Mouse (Mus musculus) kidney, postnatal 10 days (tissue): Measurements from ENCODE around the gene Slc24a3.

ENCODE experiments used
- DNase-seq: peaks from one replicate; pipeline ENCODE4 v3.0.0; 2021; ENCODE audit warnings: mixed read lengths

The Slc24a3 gene

GRCm38 (mm10) chr2:145457106-145457747 is 289.7 kb downstream of the Slc24a3 start:
- DNase-seq: no peak

- DNase-seq: no peak
Measured at GRCm38 (mm10) chr2:145460854-145461423, 293.4 kb downstream of the Slc24a3 start.

DNA sequence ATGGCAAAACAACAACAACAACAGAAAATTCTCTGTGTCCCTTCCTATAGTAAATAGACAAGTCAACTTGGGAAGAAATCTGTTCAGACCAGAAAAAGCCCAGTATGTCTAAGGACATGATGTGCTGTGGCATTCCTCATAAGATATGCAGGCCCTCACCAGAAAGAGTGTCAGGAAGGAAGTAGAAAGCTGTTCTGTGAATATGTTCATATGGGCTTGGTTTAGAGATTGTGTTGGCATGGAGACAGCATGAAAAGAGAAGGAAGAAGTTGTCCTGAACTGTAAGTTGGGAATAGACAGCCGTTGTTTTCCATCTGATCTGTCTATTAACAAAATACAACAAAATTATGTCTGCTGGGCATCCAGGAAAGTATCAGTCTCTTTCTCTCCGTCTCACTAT is 294.7 kb downstream of the Slc24a3 start:
- no peak for DNase-seq

GRCm38 (mm10) chr2:145468701-145469325 is 301.3 kb downstream of the Slc24a3 start:
- no peak for DNase-seq

- no peak for DNase-seq
Measured at GRCm38 (mm10) chr2:145477484-145477883, 309.9 kb downstream of the Slc24a3 start.

DNA sequence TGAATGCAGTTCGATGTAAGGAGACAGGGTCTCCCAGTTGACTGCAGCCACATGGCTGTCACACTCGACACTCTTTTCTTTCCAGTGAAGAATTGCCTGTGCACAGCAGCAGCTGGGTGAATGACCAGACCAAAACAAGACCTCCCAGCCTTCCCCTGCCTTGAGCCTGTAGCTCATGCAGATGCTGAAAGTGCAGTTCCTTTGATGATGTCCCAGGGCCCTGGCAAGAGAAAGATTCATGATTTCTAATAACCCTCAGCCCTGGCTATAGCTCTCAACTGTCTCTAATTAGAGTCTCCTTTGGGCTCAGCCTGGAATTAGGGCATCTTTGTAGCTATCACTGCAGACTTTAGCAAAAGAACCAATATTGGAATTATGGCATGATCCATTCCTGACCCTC is 312.1 kb downstream of the Slc24a3 start:
- no peak for DNase-seq

DNA sequence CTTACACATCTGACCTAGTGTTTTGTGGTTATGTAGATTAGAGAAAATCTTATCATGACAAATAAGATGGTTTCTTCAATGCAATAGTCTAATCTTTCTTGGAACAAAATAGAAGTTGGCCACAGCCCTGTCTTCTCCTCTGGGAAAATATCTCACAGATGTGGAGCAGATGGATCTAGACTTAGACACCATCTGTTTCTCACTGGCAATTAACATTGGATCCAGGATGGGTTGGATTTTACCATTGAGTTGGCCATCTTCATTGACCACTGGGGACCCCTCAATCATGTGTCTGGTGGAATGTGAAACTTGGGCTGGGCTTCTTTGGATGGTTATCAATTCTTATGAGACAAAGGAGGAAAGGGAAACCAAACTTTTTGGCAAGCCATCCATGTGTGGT is 332.7 kb downstream of the Slc24a3 start:
- DNase-seq: no peak

- no peak for DNase-seq
Measured at GRCm38 (mm10) chr2:145501472-145501871, 333.9 kb downstream of the Slc24a3 start.

DNA sequence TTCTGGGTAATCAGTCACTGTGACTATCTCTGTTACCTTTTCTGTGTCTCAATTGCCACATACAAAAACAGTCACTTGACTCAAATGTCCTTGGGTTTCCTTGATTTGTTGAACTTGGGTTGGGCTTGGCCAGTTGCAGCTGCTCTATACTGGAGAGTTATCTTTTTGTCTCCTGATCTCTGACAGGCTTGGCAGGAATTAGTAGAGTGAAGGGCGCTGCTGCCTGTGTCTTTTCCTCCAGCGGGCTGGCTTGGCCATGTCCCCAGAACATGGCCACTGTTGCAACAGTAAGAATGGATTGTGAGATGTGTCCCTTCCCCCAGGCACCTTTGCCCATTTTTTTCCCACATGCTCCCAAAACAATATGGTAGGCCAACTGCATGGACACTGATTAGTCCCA is 340.1 kb downstream of the Slc24a3 start:
- DNase-seq: no peak

- DNase-seq: no peak
Measured at GRCm38 (mm10) chr2:145510650-145511225, 343.2 kb downstream of the Slc24a3 start.

GRCm38 (mm10) chr2:145515956-145516355 is 348.4 kb downstream of the Slc24a3 start:
- DNase-seq: no peak

GRCm38 (mm10) chr2:145517346-145517745 is 349.8 kb downstream of the Slc24a3 start:
- DNase-seq: peak; percentile 85

GRCm38 (mm10) chr2:145522017-145522416 is 354.5 kb downstream of the Slc24a3 start:
- no peak for DNase-seq

DNA sequence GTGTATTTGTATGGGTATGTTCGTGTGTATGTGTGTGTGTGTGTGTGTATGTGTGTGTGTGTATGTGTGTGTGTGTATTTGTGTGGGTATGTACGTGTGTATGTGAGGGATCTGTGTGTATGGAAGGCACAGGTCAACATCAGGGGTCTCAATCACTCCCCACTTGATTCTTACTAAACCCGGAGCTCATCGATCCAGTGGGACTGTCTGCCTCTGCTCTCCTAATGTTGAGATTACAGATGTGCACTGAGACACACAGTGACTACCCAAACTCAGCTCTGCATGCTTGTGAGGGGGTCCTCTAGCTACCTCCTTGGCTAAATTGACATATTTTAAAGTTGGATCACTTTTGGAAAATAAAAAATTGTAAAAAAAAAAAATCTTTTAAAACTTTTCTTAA is 355.8 kb downstream of the Slc24a3 start:
- no peak for DNase-seq

DNA sequence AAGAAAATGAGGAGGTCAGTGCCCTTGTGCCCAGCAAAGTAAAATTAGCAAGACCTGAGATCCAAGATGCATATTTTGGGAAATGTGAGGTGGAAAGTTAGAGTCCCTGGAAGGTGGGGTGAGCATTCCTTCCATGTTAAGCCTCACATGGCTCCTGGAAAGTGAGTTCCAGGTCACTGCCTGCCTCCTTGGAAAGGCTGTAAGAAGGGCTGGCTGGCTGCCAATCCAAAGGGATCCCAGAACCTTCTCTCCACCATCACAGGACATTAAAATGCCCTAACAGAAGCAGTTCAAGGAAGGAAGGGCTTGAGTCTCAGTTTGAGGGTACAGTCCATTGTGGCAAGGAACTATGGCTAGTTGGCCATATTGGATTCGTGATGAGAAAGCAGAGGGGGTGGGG is 359.6 kb downstream of the Slc24a3 start:
- DNase-seq: peak; percentile 66

DNA sequence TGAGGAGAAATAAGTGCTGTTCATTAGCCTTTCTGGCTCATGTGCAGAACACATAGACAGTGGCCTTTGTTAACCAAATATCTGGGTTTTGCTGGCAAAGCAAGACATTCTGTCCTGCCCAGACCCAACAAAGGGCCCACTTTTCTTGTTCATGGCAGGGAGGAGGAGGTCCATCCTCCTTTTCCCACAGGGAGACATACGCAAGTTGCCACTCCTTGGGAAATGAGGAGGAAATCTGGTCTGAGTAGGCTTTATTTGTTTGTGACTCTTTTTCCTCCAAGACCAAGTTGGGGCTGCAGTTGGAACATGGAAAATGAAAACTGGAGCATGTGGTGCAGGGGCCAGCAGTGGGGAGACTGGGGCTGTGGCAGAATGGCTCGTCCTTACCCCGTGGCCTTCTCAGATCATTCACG is 363.4 kb downstream of the Slc24a3 start:
- no peak for DNase-seq

DNA sequence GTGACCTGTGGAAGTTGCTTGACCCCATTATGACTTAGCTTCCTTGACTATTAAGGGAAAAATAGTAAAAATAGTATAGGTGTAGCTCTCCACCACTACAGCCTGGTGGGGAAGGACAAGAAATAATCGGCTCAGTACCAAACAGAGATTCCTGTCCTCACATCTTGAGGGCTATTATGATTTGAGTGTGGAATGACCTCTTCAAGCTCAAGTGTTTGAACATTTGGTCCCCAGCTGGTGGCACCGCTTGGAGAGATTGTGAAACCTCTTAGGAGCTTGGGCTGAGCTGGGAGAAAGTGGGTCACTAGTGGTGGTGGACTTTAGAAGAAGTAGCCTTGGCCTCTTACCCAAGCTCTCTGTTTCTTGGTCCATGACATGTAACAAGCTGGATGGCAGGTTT is 365.5 kb downstream of the Slc24a3 start:
- DNase-seq: no peak

- no peak for DNase-seq
Measured at GRCm38 (mm10) chr2:145535307-145535706, 367.8 kb downstream of the Slc24a3 start.

DNA sequence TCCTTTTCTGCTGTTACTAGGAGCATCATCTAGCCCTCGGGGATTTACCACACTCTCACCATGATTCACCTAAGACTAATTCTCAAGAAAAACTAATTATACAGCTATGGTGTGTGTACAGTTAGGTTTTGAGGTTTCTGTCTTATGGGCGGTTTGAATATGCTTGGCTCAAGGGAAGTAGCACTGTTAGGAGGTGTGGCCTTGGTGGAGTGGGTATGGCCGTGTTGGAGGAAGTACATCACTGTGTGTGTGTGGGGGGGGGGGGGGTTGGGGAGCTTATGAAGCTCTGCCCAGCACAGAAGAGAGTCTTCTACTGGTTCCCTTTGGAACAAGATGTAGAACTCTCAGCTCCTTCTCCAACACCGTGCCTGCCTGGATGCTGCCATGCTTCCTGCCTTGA is 368.2 kb downstream of the Slc24a3 start:
- no peak for DNase-seq

DNA sequence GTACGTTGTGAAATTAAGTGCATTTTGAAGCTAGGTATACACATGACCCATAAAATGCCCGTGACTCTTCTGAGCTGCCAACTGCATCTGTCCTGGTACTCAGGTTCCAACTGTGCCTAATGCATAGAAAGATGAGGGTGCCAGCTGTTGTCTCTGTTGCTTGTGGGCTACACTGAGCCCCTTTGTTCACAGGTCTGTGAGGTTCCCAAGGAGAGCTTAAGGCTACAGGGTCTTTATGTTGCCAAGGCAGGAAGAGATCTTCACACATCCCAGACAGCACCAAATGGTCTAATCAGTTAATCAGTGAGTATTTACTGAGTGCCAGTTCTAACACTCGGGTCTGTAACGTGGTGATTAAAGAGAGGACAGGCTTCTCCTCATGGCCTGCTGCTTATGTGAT is 369.4 kb downstream of the Slc24a3 start:
- DNase-seq: no peak

GRCm38 (mm10) chr2:145541695-145542094 is 374.1 kb downstream of the Slc24a3 start:
- DNase-seq: no peak

GRCm38 (mm10) chr2:145546071-145546470 is 378.5 kb downstream of the Slc24a3 start:
- no peak for DNase-seq

DNA sequence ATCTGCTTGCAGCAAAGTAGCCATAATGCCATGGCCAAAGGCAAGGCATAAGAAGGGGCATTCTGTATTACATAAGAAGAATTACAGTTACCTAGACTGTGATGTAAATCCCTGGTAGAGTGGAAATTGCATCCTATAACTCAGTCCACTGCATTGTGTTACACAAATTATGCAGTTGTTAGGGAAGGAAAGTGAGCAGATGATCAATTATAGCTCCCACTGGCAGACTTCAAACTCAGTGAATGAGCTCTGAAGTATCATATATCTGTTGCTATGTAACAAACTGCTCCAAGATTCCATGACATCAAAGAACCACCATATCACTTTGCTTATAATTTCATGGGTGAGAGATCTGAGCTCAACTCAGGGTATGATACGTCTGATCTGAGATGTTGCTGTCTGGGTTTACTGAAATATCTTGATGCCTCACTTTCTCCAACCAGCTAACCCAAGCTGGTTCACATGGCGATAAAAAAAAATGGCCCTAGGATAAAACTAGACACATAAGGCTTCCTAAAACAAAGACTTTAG is 387.2 kb downstream of the Slc24a3 start:
- no peak for DNase-seq

DNA sequence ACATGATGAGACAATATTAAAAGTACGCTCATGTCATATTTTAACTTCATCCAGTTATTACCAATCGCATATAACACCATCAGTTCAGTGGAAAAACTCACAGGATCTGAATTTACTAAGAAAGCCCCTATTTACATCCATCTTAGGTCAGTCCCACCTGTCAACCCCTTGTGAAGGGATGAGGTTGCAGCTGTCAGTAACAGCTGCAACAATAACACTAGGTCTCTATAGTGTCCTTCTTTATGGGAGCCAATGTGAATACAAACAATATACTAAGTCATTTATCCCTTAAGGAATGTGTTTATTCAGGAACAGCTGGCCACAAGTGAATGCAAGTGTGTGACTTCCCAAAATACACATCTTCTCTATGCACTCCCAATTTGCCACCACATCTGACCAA is 388.2 kb downstream of the Slc24a3 start:
- no peak for DNase-seq
